Mouse (Mus musculus) heart, postnatal 25 days (tissue): ENCODE measurements around the gene Tmem139. TPM values are rescaled to one million over a fixed set of nuclear protein-coding genes. Genes with fewer than 3 reads are reported as not detected.

Experiments used
- DNase-seq: peaks from one replicate; pipeline ENCODE4 v3.0.0; 2022; ENCODE audit warnings: low spot score
- intact Hi-C: fragments of 180-260 bp; cut with DNase I; formaldehyde crosslinking; loops from one replicate; pipeline ENCODE4 v1.15.1; 2025
- total RNA-seq, 2 experiments: library from RNA; stranded (reverse); gene quantifications; 2 replicates each; pipeline ENCODE4 v1.2.3; 2021

Gene Tmem139
- total RNA-seq: under 1 TPM in 1 of 2 experiments, not detected in 1; 0.29 TPM

GRCm38 (mm10) chr6:42261524-42262170, at the start of gene Tmem139:
Gene Tmem139, plus strand, starts transcription at chr6:42261970.
- no peak for DNase-seq
- intact Hi-C loops: loop anchor here (2.0 to 10.0 kb wide), 2 partner anchors 15 to 1013 kb away; no protein-coding TSS in a partner anchor

GRCm38 (mm10) chr6:42215028-42215427, 46.7 kb upstream of the Tmem139 start, which contains the start of gene Tas2r144:
Gene Tas2r144, plus strand, starts transcription at chr6:42215328.
- DNase-seq: no peak
- intact Hi-C loops: no loop called here

- intact Hi-C loops: no loop called here
- DNase-seq: no peak
Measured at GRCm38 (mm10) chr6:42222286-42222685, 39.5 kb upstream of the Tmem139 start.

GRCm38 (mm10) chr6:42225046-42225445, 36.7 kb upstream of the Tmem139 start:
- DNase-seq: no peak
- intact Hi-C loops: loop anchor here (5.0 kb wide), 1 partner anchor 102 kb away; no protein-coding TSS in a partner anchor

- DNase-seq: no peak
- intact Hi-C loops: loop anchor here (1.0 to 5.0 kb wide), 3 partner anchors 37 to 356 kb away; partner anchors contain the start of gene Casp2
Measured at GRCm38 (mm10) chr6:42227240-42228101, 34.3 kb upstream of the Tmem139 start.

GRCm38 (mm10) chr6:42229610-42230009, 32.2 kb upstream of the Tmem139 start:
- intact Hi-C loops: loop anchor here (5.0 kb wide), 1 partner anchor 98 kb away; no protein-coding TSS in a partner anchor
- no peak for DNase-seq

GRCm38 (mm10) chr6:42231191-42231590, 30.6 kb upstream of the Tmem139 start:
- no peak for DNase-seq
- intact Hi-C loops: no loop called here

GRCm38 (mm10) chr6:42237276-42237805, 24.4 kb upstream of the Tmem139 start:
- no peak for DNase-seq
- intact Hi-C loops: no loop called here

- intact Hi-C loops: no loop called here
- no peak for DNase-seq
Measured at GRCm38 (mm10) chr6:42241311-42242045, 20.3 kb upstream of the Tmem139 start.

- DNase-seq: peak; percentile 75
- intact Hi-C loops: loop anchor here (2.0 kb wide), 1 partner anchor 17 kb away; no protein-coding TSS in a partner anchor
Measured at GRCm38 (mm10) chr6:42245711-42246353, 15.9 kb upstream of the Tmem139 start, which contains the start of gene Gstk1. Gene Gstk1, plus strand, starts transcription at chr6:42245935.

GRCm38 (mm10) chr6:42247173-42247572, 14.6 kb upstream of the Tmem139 start:
- DNase-seq: no peak
- intact Hi-C loops: loop anchor here (2.0 kb wide), 1 partner anchor 16 kb away; no protein-coding TSS in a partner anchor

GRCm38 (mm10) chr6:42247981-42248380, 13.8 kb upstream of the Tmem139 start:
- intact Hi-C loops: loop anchor here (2.0 kb wide), 1 partner anchor 15 kb away; no protein-coding TSS in a partner anchor

GRCm38 (mm10) chr6:42251791-42252190, 10.0 kb upstream of the Tmem139 start:
- intact Hi-C loops: no loop called here
- DNase-seq: no peak

More at GRCm38 (mm10) chr6:42247981-42248380, 13.8 kb upstream of the Tmem139 start:
- no peak for DNase-seq

- no peak for DNase-seq
- intact Hi-C loops: no loop called here
Measured at GRCm38 (mm10) chr6:42253103-42253502, 8.7 kb upstream of the Tmem139 start.

GRCm38 (mm10) chr6:42257303-42257863, 4.4 kb upstream of the Tmem139 start:
- no peak for DNase-seq
- intact Hi-C loops: no loop called here

GRCm38 (mm10) chr6:42260430-42260829, 1.3 kb upstream of the Tmem139 start:
- intact Hi-C loops: loop anchor here (10.0 kb wide), 1 partner anchor 1014 kb away; no protein-coding TSS in a partner anchor

GRCm38 (mm10) chr6:42264626-42265312, 3.0 kb downstream of the Tmem139 start, which contains the start of gene Casp2:
Gene Casp2, plus strand, starts transcription at chr6:42264985.
- peak; percentile 97 for DNase-seq
- intact Hi-C loops: loop anchor here (1.0 to 10.0 kb wide), 4 partner anchors 37 to 1010 kb away; partner anchors contain the start of gene Fam131b

More at GRCm38 (mm10) chr6:42260430-42260829, 1.3 kb upstream of the Tmem139 start:
- DNase-seq: no peak
